Mouse (Mus musculus): Measurements from ENCODE around the gene Ergic2. TPM values are rescaled to one million over a fixed set of nuclear protein-coding genes. Genes with fewer than 3 reads are reported as not detected.

Gene Ergic2
- polyA plus RNA-seq, 1 experiment from 2014 or later, result 122 TPM

DNA sequence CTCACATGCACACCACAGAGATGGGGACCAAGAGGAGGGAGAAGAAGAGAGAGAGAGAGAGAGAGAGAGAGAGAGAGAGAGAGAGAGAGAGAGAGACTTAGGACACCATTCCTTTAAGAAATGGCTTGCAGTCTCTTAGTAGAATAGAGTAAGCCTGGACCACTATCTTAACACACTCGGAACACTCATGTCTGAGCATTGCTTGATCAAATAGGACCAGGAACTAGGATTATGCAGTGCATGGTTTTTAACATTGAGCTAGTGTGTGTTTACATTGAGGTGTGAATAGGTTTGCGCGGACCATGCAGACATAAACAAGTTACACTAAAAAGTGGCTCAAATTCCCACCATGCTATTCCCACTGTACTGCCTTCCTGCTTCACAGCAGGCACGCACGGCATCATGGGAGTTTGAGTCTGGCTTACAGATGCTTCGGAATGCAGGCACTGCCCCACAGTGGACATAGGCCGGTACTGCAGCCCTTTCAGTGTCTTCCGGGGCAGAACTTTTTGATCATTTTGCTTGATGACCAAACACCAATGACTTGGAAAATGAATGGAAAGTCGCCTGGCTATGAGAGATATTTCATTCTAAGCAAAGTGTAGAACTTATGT is 76.3 kb downstream of the Ergic2 start:
- no peak overlapping the region for H3K27ac ChIP-seq
- H3K36me3 ChIP-seq, result no peaks in the 10 kb centered on the region
- DNase-seq (peak; percentile 44), ATAC-seq (ENCODE audit: low read depth) (0 out of 2 replicates have a peak, but pooled peaks have one; percentile 34)
- H3K27me3 ChIP-seq, result no peaks in the 10 kb centered on the region
- 22% methylated on average over 9 of the region's 9 CpGs for WGBS (ENCODE audit: insufficient replicate concordance)
- no peak overlapping the region for H3K9ac ChIP-seq
- no peaks in the 10 kb centered on the region for H3K9me3 ChIP-seq (replicated peaks)
- H3K4me1 ChIP-seq (replicated peaks), result no peaks in the 10 kb centered on the region
- H3K4me2 ChIP-seq, result no peak overlapping the region
- H3K4me3 ChIP-seq (replicated peaks), result no peak overlapping the region

DNA sequence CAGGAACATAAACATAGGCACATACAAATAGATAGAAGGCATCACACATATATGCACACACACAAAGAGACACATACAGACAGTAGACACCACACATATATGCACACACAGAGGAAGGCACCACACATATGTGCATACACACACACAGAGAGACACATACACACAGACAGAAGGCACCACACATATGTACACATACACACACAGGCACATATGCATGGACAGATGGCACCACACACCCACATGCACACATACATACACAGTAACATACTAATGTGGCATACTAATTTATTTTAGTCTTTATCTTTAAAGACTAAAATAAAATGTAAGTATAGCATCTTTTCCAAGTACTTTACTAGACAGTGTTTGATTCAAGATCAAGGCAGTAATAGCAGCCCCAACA is 78.6 kb downstream of the Ergic2 start:
- Histone ChIP-seq H3K9me3 (replicated peaks) (no peaks in the 10 kb centered on the region), H3K36me3 (no peaks in the 10 kb centered on the region), H3K27ac (no peak overlapping the region), H3K4me3 (replicated peaks) (no peak overlapping the region), H3K4me2 (no peak overlapping the region), H3K9ac (no peak overlapping the region), H3K27me3 (no peaks in the 10 kb centered on the region), H3K4me1 (replicated peaks) (no peaks in the 10 kb centered on the region)
- ATAC-seq (ENCODE audit: low read depth) (no peak), DNase-seq (no peak)

DNA sequence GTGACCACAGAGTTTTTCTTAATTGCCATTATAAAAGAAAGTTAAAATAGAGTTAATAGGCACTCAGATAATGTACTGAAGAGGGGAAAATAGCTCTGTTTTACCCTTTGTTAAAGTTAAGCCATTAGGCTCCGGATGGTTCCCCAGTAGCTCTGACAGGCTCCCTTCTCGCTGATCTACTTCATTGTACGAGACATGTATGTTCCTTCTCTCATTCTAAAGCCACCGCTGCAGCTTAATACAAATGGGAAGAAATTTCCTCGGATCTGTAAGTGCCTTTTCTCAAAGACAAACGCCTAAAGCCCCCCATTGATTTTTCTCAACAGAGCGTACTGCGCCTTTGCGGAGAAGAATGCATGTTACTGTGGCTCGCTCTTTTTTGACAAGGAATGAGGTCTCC is 79.9 kb downstream of the Ergic2 start:
- Histone ChIP-seq H3K9ac (no peak overlapping the region), H3K4me3 (replicated peaks) (no peak overlapping the region), H3K4me2 (no peak overlapping the region), H3K27ac (no peak overlapping the region), H3K27me3 (no peaks in the 10 kb centered on the region), H3K9me3 (replicated peaks) (no peaks in the 10 kb centered on the region), H3K4me1 (replicated peaks) (no peaks in the 10 kb centered on the region), H3K36me3 (no peaks in the 10 kb centered on the region)
- 71% methylated on average over 10 of the region's 10 CpGs for WGBS (ENCODE audit: insufficient replicate concordance)
- DNase-seq (no peak), ATAC-seq (ENCODE audit: low read depth) (no peak)

Other genes starting within 250 kb of the Ergic2 start
- gene Far2, start 165.1 kb downstream of the Ergic2 start, polyA plus RNA-seq (2015; fragmentation: Nextera tagmentation; extraction: Ambion mirVana), result 0.88 and 0.96 TPM in 2 replicates
- 0.07 and 0.10 TPM in 2 replicates for gene Tmtc1, start 232.0 kb upstream of the Ergic2 start, polyA plus RNA-seq (2015; fragmentation: Nextera tagmentation; extraction: Ambion mirVana)

Measured in liver, embryonic 13.5 days (tissue).